Mouse (Mus musculus) CD4-positive helper T cell, adult 2 months (primary cell): ENCODE data around the gene Olfr729.

Experiments used
- DNase-seq: peaks from one replicate; pipeline ENCODE4 v3.0.0-alpha.2; 2012; ENCODE audit warnings: low read depth, missing footprints, low spot score

Gene Olfr729

GRCm38 (mm10) chr14:50152810-50153209, at the start of gene Olfr729:
Olfr729 (minus strand) TSS chr14:50152910.
- DNase-seq = no peak

- DNase-seq = no peak
These were observed 35.4 kb upstream of the Olfr729 start, which contains the start of gene Olfr730 for GRCm38 (mm10) chr14:50188098-50188497. Olfr730 (minus strand) TSS chr14:50188198.

GRCm38 (mm10) chr14:50142580-50142979, 10.1 kb downstream of the Olfr729 start, which contains the start of gene Olfr728:
Olfr728 (minus strand) TSS chr14:50142680.
- no peak for DNase-seq

GRCm38 (mm10) chr14:50122886-50123285, 29.8 kb downstream of the Olfr729 start, which contains the start of gene Olfr727:
Olfr727 (plus strand) TSS chr14:50123186.
- DNase-seq = no peak
